Mouse (Mus musculus): ENCODE data around the gene Fam107a.
"Not testable (repeated sequence)": the region's sequence is repeated elsewhere in the genome, so short reads cannot be mapped to it uniquely, and the experiment has no call there.

The Fam107a gene

DNA sequence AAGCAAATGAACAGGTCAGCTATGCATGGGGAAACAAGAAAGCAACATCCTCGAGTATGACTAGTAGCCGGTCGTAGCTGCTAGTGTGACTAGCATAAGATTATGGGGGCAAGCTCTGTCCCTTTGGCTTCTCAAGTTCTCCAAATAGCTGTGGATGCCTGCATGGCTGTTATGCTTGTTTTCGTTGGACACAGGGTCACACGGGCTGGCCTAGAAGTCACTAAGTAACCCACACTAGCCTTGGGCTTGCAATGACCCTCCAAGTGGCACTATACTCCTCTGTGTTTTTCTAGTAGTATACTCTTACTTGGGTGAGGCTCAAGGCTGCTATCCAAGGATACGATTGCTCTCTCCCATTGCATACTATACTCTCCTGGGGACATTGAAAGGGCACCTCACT lies 2.7 kb downstream of the Fam107a start:
- no peak for DNase-seq

DNA sequence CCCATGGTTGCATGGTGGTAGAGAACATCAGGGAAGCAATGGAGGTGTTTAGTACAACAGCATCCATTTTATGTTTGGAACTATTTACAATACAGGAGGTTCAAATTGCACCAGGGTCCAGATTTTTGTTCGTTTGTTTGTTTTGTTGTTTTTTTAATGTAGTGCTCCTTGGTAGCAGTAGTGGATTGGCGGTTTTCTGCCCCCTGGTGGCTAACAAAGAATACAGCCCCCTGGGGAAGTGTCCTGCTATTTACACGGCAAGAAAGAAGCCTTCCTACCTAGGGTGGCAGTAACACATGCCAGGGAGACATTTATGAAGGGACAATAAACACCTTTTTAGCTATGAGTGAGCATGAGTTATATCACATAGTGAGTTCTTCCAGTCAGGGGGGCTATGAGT lies 3.3 kb downstream of the Fam107a start:
- DNase-seq = no peak

DNA sequence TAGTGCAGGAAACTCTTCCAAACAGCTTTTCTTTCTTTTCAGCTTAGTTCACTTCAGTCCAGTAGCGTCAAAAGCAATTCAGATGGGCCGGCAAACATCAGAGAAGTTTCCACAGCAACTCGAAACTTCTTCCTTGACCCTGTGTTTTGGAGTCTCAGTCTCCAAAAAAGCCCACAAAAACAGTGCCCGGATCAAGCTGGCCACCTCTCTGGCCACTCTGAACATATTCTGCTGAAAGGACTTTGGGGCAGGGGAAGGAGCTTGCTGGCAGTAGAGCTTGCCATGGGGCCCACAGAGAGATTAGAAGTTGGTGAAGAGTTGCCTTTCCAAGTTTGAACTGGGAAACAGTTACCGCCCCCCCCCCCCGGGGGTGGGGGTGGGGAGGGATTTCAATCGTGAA lies 3.9 kb downstream of the Fam107a start:
- no peak for DNase-seq

DNA sequence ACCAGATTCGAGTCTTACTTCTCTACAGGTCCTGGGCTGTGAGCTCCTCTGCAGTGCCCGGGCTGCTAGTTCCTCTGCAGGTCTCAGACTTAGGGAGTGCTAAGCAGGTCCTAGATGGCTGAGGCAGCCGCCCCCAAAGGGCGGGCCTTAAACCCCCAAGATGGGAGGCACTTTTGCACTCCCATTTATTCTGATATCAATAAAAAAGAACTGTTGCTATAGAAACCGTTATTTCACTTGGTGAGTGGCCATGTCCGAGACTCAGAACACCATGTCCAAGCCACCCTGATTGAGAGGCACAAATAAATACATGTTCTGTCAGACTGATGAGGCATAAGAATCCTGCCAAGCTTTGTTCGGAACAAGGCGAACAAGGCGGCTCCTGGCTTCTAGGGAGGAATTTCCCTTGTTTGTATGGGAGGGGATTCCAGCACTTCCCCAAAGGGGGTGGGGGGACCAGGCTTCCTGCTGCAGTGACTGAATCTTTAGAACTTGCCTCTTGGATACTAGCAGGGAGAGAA lies 8.1 kb downstream of the Fam107a start:
- no peak for DNase-seq

DNA sequence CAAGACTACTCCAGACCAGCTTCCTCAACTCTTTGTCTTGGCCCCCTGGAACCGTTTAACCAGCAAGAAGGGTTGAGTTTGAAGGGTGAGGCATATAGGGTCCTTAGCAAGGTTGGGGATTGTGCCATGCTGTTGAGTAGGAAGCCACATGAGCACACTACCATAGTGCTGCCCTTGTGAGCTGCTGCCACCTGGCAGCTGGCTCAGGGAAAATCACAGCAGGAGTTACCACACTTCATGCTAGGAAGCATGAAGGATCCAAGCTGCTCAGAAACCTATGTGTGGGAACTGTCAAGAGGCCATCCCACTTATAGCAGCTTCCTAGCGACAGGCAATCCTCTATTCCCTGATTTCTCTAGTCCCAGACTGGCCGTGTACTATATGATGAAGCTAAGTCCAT lies 9.2 kb downstream of the Fam107a start:
- no peak for DNase-seq

DNA sequence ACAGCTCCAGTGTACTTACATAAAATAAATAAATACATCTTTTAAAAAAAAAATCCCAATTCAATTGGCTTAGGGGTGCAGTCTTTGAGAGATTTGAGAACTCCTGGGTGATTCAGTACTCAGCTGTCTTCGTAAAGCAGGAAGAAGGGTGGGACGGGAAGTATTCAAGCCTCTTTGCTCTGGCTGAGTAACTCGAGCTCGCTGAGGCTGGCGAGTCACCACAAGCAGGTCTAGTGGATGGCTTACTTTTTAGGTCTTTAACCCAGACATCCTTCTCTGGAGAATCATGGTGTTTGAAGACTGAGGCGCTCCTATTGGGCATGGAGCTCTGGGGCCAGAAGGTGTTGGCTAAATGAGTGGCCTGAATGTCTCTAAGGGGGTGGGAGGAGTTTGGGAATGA lies 10.9 kb downstream of the Fam107a start:
- DNase-seq = no peak

DNA sequence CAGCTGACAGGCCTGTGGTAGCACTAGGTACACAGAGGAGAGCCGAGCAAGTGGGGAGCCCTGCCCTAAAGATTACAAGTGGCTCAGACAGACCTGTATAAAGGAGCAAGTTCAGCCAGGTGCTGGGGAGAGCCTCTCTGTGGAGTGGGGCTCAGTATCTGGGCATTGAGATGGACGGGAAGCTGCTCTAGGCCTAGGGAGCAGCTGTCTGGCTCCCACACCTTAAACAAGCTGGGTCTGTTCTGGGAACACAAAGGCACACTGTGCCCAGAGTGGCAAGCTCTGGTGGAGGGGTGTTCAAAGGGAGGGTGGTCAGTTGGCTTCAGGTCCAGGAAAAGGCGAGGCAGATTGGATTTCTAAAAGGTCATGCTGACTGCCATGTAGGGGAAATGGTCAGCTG lies 12.8 kb downstream of the Fam107a start:
- no peak for DNase-seq

DNA sequence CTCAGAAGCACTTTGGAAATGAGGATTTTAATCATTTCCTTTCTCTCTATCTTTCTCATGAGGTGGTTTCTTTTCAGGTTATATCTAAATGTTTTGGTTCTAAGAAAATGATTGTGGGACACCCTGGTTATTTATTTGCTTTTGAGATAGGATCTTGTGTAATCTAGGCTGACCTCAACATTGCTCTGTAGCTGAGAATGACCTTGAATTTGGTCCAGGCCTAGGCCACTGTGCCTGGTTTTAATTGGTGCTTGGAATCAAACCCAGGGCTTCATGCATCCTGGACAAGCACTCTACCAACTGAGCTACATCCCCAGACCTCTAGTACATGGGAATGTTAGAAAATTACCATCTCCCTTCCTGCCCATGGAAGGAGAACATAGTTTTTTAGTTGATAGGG lies 13.7 kb downstream of the Fam107a start:
- DNase-seq = no peak

DNA sequence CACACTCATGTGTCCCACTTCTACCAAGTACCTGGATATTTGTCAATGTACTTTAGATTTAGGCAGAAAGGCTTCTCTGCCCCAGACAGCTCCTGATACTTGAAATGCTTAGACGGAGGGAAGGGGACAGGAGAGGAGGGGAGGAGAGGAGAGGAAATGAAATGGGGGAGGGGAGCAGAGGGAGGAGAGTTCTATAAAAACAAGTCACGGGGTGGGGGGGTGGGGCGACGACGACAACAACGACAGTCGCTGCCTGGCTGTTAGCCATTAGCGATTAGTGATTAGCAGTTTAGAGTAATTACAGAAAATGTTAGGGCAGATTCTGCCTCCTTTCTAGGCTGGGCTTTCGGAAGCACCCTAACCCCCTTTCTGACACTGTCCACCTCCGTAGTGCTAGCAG lies 15.1 kb downstream of the Fam107a start:
- no peak for DNase-seq

DNA sequence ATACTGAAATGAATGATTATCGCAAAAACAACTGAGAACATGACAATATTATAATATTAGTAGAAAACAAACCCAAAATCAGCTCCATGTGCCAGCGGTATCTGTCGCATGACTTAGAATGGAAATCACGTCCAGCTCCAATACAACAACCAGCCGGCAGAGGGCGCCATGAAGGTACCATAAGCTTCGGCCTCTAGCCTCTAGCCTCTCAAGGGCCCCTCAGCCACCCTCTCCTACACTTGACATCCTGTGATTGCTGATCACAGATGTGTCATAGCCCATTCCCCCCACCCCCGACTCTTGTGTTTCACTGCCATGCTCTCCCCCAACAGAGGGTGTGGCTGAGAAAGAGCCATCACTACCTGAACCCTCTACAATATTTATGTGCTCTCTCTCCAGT lies 17.5 kb downstream of the Fam107a start:
- DNase-seq = peak; percentile 66 to 76

DNA sequence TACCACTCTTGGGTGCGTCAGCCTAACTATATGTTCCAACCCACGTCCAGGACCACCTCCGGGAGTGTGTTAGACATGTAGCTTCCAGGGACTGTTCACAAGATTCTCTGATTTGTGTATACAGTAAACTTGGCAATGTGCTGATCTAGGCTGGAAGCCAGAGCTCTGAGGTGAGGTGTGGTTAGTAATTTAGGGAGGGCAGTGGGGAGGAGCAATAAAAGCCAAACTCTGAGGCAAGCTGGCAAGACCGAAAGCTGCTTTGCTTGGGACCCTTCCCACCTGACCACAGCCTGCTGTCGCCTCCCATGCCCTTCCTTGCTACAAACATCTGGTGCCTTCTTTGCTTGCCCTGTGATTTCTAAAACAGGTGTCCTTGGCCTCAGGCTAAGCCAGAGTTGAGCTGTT lies 19.9 kb downstream of the Fam107a start:
- no peak for DNase-seq

DNA sequence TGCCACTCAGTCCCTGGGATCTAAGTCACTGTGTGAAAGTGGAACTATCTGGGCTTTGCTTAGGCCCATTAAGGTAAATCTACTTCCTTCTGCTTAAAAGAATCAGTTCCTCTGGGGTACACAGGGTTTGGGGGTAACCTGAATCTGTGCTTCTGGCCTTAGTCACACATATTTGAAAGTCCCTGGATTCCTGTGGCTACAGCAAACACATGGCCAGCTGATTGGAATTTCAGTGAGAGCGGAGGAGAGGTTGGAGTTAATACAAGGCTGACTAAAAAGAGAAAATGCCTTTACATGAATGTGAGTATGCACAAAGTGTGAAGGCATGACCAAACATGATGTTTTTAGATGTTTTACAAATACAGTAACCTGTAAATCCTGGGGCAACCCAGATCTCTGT lies 23.6 kb downstream of the Fam107a start:
- no peak for DNase-seq

DNA sequence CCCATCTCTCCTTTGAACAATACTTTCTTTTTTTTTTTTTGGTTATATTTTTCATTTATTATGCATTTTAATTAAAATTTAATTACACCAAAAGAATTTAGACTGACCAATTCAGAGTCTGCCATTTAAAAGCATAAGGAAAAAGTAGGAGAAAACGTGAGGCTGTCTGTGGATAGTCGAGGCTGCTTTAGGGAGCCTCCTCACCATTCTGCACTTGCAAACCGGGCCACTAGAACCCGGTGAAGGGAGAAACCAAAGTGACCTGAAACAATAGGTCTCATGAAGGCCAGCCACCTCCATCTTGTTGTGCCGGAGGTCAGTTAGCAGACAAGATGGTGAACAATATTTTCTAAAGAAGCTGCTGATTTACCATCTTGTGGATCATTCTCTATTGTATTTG lies 31.2 kb downstream of the Fam107a start:
- DNase-seq = not testable (repeated sequence)

DNA sequence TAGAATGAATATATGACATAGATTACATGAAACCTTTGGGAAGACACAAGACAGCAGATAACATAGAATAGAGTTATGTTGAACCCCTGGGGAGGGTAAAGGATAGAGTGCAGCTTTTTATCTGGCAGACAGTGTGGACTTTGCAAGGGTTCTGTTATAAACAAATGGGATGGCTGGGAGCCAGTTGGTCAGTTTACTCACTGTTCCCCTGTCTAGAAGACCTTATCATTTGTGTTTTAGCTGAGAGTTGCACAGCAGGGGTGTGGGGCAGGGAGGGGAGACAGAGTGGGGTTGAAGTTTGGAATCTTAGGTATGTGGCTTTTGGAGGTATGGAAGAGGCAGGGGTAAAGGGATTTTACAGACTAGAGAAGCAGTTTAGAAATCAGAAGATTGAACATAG lies 34.0 kb downstream of the Fam107a start:
- DNase-seq = no peak

DNA sequence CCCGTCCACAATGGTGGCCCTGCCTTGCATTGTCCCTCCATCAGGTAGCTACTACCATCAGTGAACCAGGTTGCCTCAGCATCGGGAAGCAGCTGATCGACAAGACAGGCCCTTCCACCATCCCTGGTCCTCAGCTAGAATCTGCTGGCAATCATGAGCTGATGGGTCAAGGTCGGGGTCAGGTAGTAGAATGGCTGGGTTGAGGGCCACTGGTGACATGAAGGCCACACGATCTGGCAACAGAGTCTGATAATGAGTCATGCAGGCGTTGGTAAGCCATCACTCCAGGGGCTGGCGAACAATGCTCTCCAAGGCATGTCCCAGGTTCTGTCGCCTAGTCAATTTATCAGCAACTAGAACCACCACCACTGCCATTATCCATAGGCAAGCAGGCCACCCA lies 46.5 kb downstream of the Fam107a start:
- DNase-seq = not testable (repeated sequence)

DNA sequence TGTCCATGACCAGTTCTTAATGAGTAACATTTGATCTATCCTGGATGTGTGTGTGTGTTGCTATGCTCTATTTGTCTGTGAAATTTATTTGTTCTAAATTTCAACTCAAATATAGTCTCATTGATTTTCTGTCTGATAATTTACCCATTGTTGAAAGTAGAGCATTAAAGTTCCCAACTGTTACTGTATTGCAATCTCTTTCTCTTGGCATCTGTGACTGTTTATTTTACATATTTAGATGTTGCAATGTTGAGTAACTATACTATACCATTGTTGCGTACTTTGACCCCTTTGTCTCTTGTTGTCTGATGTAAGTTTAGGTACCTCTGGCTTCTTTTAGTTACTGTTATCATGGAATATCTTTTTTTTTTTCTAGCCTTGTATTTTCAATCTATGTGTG lies 53.4 kb downstream of the Fam107a start:
- DNase-seq = no peak

DNA sequence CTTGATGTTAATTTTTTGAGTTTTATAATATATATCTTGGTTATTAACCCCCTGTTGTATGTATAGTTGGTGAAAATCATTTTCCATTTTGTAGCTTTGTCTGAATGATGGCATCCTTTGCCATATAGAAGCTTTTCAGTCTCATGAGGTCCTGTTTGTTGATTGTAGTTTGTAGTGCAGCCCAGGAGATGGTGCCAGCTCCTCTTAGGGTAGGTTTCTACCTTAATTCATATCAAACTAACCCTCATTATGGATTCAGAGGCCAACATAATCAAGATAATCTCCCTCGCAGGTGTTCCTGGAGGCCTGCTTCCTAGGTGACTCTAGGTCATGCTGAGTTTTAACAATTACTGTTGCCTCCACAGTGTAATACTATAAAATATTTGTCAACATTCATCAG lies 55.6 kb downstream of the Fam107a start:
- DNase-seq = no peak

DNA sequence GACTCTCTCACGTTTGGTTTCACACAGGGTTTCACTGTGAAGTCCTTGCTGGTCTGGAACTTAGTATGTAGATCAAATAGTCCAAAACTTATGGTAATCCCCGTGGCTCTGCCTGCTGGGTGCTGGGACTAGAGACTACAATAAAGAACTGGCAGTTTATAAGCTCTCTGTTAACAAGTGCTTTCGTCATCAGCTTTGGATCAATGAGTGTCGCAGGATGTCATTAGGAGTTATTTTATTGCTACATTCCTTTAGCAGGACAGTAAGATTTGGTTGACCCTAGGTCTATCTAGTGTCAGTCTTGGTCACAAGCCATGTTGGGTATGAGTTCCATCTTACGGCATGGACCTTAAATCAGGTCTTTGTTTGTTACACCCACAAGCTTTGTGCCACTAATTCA lies 57.6 kb downstream of the Fam107a start:
- DNase-seq = no peak

DNA sequence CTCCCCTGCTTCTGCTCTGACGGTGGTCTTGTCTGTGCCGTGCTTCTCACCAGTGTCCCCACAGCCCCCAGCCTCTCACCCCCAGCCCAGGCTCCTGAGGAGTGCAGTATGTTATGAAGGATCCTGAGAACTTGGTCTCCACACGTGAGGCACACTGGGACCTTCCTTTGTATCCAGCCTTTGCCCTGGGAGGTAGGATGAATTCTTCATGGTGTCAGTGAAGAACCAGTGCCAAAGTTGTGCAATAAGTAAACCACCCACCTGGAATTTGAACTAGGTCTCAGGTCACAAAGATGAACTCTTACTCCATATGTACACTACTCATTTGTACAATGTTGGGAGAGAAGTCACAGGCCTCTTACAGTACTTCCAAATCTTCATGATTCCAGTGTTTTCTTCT lies 58.7 kb downstream of the Fam107a start, which contains the start of gene Acox2:
TSS of gene Acox2 (minus strand) at position 188 of the 400 bp plus-strand sequence.
- no peak for DNase-seq

DNA sequence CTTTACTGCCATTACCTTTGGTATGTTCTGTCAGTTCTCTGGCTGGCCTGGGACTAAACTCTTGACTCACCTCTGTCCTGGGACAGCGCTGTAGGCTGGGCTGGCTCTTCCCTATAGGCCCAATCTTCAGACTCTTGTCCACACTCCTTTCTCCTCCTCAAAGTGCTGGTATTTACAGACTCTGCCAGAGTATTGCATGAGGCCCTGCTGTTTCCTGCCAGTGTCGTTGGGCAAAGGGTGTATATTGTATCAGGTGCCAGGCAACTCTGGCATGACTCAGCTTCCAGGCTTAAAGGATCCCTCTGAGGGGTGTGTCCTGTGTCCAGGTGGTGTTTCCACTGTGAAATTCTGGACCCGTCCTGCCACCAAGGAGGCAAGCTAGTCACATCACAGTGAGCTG lies 59.1 kb downstream of the Fam107a start:
- DNase-seq = no peak

DNA sequence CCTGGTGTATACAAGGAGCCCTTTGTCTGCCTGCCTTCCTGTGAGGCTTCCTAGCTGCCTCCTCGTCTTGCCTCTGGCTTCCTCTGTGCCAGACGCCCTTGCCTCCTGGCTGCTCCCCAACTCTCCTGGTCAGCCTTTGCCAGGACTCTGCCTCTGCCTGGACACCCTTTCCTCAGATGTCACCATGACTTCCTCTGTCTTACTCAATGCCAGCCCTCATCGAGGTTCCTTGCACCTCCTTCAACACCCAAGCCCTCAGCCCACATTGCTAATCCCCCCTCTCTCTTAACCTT lies 59.5 kb downstream of the Fam107a start:
- no peak for DNase-seq

DNA sequence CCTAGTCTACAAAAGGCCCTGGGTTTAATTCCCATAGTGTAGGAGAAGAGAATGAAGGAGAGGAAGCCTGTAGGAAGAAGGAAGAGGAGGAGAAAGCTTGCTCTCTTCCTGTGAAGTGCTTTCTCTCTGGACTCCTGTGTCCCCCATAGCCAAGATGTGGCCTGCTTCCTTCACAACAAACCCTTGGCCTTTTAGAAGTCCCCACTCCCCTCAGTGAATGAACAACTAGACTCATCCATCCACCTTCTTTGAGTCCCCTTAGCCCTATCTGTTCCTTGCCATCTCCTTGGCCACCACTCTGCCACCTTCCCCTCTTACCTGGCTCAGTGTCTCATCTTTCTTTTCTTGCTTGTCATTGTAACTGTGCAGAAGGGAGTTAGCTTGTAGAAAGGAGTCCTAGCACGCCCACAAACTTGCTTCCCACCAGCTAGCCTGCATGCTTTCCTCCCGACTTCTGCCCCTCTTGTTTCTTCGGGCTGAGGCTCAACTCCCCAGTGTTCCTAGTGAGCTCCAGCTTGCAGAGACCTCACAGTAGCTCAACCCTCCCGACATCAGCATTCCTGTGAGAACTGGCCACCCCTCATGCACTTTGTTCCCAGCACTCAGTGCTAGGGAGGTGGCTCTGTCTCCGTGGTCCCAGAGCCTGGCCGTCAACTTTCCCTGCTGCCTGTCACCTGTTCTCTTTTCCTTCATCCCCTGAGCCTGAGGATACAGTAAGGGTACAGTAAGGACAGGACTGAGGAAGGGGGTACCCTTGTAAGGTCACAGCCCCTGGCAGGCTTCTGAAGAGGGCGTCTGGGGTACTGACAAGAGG lies 60.1 kb downstream of the Fam107a start:
- no peak for DNase-seq

DNA sequence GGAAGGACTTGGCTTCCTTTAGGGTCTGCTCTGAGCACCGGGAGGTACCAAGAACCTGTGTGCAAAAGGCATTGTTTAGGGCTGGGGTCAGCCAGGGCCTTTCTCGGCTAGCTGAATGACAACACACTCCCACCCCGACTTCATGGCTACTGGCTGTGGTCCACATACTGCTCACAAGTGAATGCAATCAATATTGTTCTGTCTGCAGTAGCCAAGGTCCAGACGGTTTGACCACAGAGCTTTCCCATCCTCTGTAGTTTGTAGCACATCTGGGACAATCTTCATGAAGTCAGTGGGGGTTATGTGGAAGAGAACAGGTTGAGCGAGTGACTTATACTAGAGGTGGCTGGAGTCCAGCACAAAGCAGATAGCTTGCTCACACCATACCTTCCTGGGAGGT lies 60.9 kb downstream of the Fam107a start:
- DNase-seq = no peak

DNA sequence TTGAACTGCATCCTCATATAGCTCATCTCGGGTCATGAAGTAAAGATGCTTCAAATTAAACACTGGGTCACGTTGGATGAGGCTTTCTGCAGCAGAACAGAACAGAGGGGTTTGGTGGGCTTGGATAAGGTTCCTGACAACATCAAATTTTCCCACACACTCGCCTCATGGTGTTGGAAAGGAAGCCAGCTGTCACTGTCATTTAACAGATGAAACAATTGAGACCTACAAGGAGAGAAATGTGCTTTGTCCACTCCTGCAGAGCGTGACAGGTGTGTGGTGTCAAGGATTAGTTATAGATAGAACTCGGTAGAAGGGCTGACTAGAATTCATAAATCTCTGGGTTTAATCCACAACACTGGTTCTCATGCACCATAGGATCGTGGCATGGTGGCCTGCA lies 61.8 kb downstream of the Fam107a start:
- DNase-seq = no peak

DNA sequence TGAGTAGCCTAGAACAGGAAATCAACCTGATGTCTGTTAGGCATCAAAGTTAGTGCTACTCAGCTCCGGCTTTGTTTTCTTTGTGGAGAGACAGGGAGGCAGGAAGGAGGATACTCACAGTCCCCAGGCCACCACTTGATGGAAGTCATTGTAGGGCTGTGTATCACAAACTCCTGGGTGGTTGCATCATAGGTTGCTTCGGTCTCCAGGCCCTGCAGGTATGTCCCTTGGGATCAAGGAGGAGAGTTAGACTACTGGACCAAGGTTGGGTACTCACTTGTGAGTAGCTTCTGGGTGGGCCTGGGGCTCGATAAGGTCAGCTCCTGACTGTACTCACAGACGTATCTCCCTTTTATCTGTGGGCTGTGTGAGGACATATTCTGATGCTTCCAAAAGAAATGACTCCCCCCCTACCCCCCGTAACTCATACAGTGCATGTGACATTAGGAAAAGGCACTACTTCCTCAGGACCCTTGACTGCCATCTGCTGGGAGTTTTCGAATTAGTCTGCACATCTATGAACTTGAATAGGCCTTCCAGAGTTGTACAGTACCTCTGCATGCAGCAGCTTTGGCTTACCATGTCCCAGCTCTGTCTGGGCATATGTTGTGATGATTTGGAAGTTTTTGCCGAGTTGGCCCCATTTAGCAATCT lies 62.6 kb downstream of the Fam107a start:
- DNase-seq = peak; percentile 46 to 61

All from cerebellum, adult 18-20 months (tissue).